Mouse (Mus musculus): ENCODE measurements at regions not wholly inside any gene's neighbourhood (a gene's known extent, or its start where the extent isn't known, plus 50 kb on each side); places are given as distances from the start of the nearest gene placed in this dataset.

- no peak for TF ChIP-seq CTCF (IDR thresholded peaks at IDR 0.05)
- TF ChIP-seq EP300 (IDR thresholded peaks at IDR 0.05): no peak
Measured at GRCm38 (mm10) chr6:95024239-95024638, 92.8 kb upstream of the Kbtbd8 start.
